Mouse (Mus musculus) c-Kit-positive CD71-positive TER-119-positive erythroid progenitor cells, embryonic 14.5 days (primary cell): ENCODE data around the gene Xxylt1.

Experiments
- DNase-seq: peaks from one replicate; pipeline ENCODE4 v3.0.0-alpha.2; 2013; ENCODE audit warnings: low spot score

Xxylt1 gene

DNA sequence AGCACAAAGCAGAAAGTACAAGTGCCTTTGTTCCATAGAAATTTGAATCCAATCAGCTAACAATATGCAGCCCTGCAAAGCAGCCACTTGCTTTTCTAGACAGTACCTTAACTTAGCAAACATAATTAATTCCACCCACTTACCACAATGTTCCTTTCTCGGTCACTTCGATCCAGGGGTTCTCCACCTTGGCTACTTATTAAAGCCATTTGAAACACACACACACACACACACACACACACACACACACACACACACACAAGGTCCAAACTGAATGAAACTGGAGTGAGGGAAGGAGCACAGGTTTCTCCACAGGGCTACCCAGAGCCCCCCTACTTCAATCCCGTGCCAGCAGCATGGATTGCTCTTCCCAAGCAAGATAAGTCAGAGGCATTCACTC is 164.3 kb downstream of the Xxylt1 start:
- no peak for DNase-seq

DNA sequence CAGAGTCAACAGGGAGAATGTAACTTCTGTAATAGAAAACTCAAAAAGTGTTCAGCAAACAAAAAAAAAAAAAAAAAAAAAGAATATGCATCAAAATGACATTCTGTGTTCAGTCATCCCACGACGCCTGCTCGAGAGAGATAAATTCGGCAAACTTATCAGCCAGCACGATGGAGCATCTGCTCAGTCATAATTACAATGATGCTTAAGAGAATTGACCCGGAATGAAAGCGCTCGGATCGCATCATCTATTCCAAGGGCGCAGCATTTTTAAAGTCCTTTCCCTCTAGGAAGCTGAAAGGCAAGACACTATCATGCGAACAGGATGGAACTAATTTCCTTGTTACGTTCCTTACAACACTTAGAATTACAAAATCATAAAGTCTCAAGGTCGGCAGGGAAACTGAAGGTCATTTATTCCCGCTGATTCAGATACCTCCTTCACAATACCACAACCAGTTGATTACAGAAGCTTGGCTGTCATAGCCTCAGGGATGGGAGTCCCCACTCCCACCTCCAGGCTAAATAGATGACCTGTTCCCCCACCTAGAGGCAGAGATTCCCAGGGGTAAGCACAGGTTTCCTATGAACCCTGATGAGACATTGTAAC is 165.5 kb downstream of the Xxylt1 start:
- DNase-seq: no peak
